Mouse (Mus musculus): ENCODE data around the gene Pycard. TPM values are rescaled to one million over a fixed set of nuclear protein-coding genes. Genes with fewer than 3 reads are reported as not detected.

The Pycard gene
- total and polyA plus RNA-seq, 3 experiments, result 6.9 to 32.8 (median 8.8) TPM

DNA sequence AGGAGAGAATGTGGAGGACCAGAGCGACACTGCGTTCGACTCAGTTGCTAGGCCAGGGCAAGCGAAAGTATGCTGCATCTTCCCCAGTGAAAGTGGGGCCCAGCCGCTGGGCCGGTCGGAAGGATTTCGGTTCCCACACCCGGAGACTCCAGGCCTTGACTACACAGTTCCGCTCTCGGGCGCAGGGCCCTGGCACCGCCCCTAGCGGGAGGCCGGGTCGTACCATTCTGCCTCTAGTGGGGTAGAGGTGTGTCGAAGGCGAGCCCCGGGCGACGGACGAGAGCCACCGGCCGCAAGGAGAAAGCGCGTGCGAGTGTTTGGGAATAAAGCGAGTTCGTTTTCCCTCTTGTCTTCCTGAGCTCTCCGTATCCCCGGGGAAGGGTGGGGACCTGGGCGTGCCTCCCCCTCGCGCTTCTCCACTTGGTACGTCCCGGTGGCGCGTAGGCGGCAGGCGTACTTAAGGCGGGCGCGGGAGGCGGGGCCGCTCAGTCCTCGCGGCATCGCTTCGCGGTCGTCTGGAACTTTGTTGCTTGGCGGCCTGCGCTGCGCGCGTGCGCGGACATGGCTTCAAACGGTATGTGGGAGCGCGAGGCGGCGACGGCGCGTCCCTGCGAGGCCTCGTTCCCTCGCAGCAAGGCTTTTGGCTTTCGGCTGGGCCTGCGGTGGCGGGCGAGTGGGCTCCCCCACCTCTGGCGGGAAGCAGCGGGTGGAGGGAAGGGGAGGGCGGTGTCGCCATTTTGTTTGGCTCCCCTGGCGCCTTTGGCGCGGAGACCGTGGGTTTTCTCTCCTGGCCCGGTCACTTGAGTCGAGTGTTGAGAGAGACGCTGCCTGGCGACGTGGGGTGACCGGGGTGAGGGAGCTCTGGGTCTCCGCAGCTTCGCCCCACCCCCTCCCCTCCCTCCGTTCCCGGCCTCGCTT is 26.4 kb downstream of the Pycard start, which contains the start of gene Fus:
TSS of gene Fus (plus strand) at position 454 of the 918 bp plus-strand sequence.
- under 1% methylated on average over 92 of the region's 92 CpGs for WGBS
- intact Hi-C loops (cut with DNase I), result no loop called here

DNA sequence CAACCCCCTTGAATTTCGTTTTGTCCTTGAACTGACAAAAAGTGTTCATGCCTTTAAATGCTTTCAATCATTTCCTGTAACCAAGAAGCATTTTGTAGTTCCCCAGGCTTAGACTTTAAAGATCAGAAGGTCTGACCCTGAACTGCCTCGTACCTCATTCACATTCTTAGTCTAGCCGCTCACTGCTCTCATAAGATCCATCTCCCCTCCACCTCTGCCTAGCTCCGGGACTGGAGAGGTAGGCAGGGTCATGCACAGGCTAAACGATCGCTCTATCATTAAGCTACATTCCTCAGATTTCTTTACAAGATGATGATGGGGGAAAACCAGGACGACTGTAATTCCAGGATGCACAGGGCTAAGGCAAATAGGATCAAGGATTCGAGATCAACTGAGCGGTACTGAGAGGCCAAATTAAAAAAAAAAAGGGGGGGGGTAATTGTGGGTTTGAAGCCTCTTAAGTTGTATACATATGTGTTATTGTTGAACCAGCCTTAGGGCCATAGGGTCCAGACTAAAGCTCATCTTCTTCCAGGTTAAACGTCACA is 27.2 kb downstream of the Pycard start:
- no peak for TF ChIP-seq EP300 (IDR thresholded peaks at IDR 0.05; ENCODE audit: insufficient read depth, low read depth, low read length)
- TF ChIP-seq CTCF (IDR thresholded peaks at IDR 0.05), result no peak
- TF ChIP-seq POLR2A (IDR thresholded peaks at IDR 0.05; ENCODE audit: insufficient read depth, low read depth, low read length), result no peak
- intact Hi-C loops (cut with DNase I), result loop anchor here (1.0 kb wide), 1 partner anchor 31 kb away; no protein-coding TSS in a partner anchor
- Histone ChIP-seq H3K9ac (ENCODE audit: low read depth, low read length) (peak overlapping the region; percentile 91), H3K4me3 (peak overlapping the region; percentile 93), H3K27me3 (ENCODE audit: control insufficient read depth, insufficient read depth, low read length) (no peaks in the 10 kb centered on the region), H3K27ac (peak overlapping the region; percentile 96), H3K36me3 (ENCODE audit: control insufficient read depth, insufficient read depth, low read length) (peaks cover 13% of the 10 kb centered on the region), H3K4me1 (ENCODE audit: control insufficient read depth, insufficient read depth, low read length) (peaks cover 5% of the 10 kb centered on the region), H3K79me2 (replicated peaks; ENCODE audit: control insufficient read depth, insufficient read depth, low read length) (no peaks in the 10 kb centered on the region)
- WGBS, result 14% methylated on average over 10 of the region's 10 CpGs
- DNase-seq, result no peak

More for the DNA sequence above, 26.4 kb downstream of the Pycard start, which contains the start of gene Fus:
- Histone ChIP-seq H3K79me2 (replicated peaks; ENCODE audit: control insufficient read depth, insufficient read depth, low read length) (no peaks in the 10 kb centered on the region), H3K4me3 (peak within 1 kb of the TSS; percentile 93), H3K36me3 (ENCODE audit: control insufficient read depth, insufficient read depth, low read length) (peaks cover 15% of the 10 kb centered on the region), H3K27ac (peak within 1 kb of the TSS; percentile 96), H3K9ac (ENCODE audit: low read depth, low read length) (peak within 1 kb of the TSS; percentile 92), H3K27me3 (ENCODE audit: control insufficient read depth, insufficient read depth, low read length) (no peaks in the 10 kb centered on the region), H3K4me1 (ENCODE audit: control insufficient read depth, insufficient read depth, low read length) (peaks cover 5% of the 10 kb centered on the region)
- peak; percentile 100 for TF ChIP-seq POLR2A (IDR thresholded peaks at IDR 0.05; ENCODE audit: insufficient read depth, low read depth, low read length)
- TF ChIP-seq CTCF (IDR thresholded peaks at IDR 0.05), result peak; percentile 33
- peak; percentile 76 for TF ChIP-seq EP300 (IDR thresholded peaks at IDR 0.05; ENCODE audit: insufficient read depth, low read depth, low read length)
- peak; percentile 96 to 98 for DNase-seq

DNA sequence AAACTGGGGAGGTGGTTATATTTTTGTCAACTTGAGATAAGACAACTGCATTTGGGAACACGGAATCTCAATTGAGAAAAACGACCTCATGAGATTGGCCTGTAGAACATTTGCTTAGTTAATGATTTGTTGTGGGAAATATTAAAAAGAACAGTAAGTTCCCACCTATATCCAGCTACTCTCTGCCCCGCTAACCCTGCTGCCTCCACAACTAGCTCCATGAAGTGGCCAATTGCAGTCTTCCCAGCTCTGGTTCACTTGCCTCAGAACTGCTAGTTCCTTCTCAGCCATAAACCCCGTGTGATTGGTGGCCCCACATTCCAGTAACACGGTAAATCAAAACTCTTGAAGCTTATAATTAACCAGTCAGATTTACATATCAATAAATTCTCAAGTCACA is 34.3 kb downstream of the Pycard start:
- Histone ChIP-seq H3K79me2 (replicated peaks; ENCODE audit: control insufficient read depth, insufficient read depth, low read length) (no peaks in the 10 kb centered on the region), H3K36me3 (ENCODE audit: control insufficient read depth, insufficient read depth, low read length) (no peaks in the 10 kb centered on the region), H3K4me3 (no peak overlapping the region), H3K27me3 (ENCODE audit: control insufficient read depth, insufficient read depth, low read length) (no peaks in the 10 kb centered on the region), H3K27ac (no peak overlapping the region), H3K9ac (ENCODE audit: low read depth, low read length) (no peak overlapping the region), H3K4me1 (ENCODE audit: control insufficient read depth, insufficient read depth, low read length) (no peaks in the 10 kb centered on the region)
- no peak for TF ChIP-seq CTCF (IDR thresholded peaks at IDR 0.05)
- TF ChIP-seq EP300 (IDR thresholded peaks at IDR 0.05; ENCODE audit: insufficient read depth, low read depth, low read length), result no peak
- TF ChIP-seq POLR2A (IDR thresholded peaks at IDR 0.05; ENCODE audit: insufficient read depth, low read depth, low read length), result no peak
- intact Hi-C loops (cut with DNase I), result no loop called here
- 48% methylated on average over 5 of the region's 5 CpGs for WGBS
- no peak for DNase-seq

DNA sequence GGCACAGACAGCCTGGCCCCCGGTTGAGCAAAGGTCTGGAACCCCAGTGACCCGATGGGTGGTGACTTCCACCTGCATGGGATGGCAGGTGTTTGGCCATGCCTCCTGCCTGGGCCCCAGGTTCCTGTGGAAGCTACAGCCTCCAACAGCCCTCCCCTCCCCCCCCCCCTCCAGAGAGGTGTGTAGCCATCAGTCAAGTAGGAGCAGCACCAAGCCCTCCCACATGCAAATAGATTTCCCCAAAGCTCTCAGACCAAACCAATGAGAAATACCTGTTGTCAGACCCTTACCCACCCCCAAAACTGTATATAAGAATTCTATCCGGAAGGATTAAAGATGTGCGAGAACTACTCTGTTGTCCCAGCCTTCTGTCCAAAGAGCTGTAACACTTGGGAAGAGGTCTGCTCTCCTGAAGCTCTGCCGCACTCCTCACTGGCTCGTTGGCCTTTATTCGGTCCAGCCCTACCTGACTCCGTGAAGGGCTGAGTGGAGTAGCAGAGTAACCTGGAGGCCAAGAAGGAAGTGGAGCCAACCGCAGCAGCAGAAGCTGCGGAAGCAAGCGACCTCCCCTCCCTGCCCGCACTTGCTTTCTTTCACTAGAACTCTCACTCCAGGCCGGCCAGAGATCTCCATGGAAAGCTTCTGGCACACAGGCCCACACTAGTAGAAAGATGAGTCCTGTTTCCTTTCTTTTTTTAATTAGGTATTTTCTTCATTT is 40.6 kb downstream of the Pycard start:
- DNase-seq, result no peak
- Histone ChIP-seq H3K27me3 (ENCODE audit: control insufficient read depth, insufficient read depth, low read length) (no peaks in the 10 kb centered on the region), H3K27ac (no peak overlapping the region), H3K4me3 (no peak overlapping the region), H3K79me2 (replicated peaks; ENCODE audit: control insufficient read depth, insufficient read depth, low read length) (no peaks in the 10 kb centered on the region), H3K9ac (ENCODE audit: low read depth, low read length) (no peak overlapping the region), H3K36me3 (ENCODE audit: control insufficient read depth, insufficient read depth, low read length) (no peaks in the 10 kb centered on the region), H3K4me1 (ENCODE audit: control insufficient read depth, insufficient read depth, low read length) (no peaks in the 10 kb centered on the region)
- intact Hi-C loops (cut with DNase I), result no loop called here
- TF ChIP-seq EP300 (IDR thresholded peaks at IDR 0.05; ENCODE audit: insufficient read depth, low read depth, low read length), result no peak
- WGBS, result 49% methylated on average over 13 of the region's 13 CpGs

DNA sequence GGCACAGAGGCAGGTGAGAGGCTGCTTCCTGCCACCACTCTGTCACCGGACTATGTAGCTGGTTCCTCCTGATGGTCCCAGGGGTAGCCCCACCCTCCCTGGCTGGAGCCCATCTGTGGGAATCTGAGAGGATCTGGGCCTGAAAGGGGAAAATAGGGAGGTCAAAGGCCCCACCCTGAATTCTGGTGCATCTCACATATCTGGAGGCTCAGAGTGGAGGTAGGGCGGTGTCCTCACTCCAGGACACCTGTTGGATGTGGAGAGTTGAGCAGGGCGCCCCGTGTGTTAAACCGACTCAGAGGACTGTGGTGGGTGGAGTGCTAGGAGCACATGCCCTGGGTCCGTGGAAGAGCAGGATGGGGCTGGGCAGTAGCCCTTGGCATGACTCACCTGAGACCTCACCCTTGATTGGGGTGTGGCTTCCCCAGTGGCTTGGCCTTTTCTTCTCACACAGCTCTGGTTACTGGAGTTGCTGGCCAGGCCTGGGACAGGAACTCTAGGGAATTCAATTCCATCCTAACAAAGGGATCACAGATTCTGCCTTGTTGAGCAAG is 47.1 kb downstream of the Pycard start, which contains the start of gene Prss36:
TSS of gene Prss36 (minus strand) at position 256 of the 554 bp plus-strand sequence.
- DNase-seq, result no peak
- Histone ChIP-seq H3K79me2 (replicated peaks; ENCODE audit: control insufficient read depth, insufficient read depth, low read length) (no peaks in the 10 kb centered on the region), H3K27ac (no peak within 1 kb of the TSS), H3K4me3 (no peak within 1 kb of the TSS), H3K27me3 (ENCODE audit: control insufficient read depth, insufficient read depth, low read length) (no peaks in the 10 kb centered on the region; the same call in 1 of the 2 replicates), H3K4me1 (ENCODE audit: control insufficient read depth, insufficient read depth, low read length) (no peaks in the 10 kb centered on the region), H3K36me3 (ENCODE audit: control insufficient read depth, insufficient read depth, low read length) (no peaks in the 10 kb centered on the region), H3K9ac (ENCODE audit: low read depth, low read length) (no peak within 1 kb of the TSS)
- WGBS, result 74% methylated on average over 6 of the region's 6 CpGs
- intact Hi-C loops (cut with DNase I), result no loop called here
- no peak for TF ChIP-seq CTCF (IDR thresholded peaks at IDR 0.05)
- no peak for TF ChIP-seq EP300 (IDR thresholded peaks at IDR 0.05; ENCODE audit: insufficient read depth, low read depth, low read length)
- no peak for TF ChIP-seq POLR2A (IDR thresholded peaks at IDR 0.05; ENCODE audit: insufficient read depth, low read depth, low read length)
